Mouse (Mus musculus): ENCODE data around the gene Fuom. TPM values are rescaled to one million over a fixed set of nuclear protein-coding genes. Genes with fewer than 3 reads are reported as not detected.

The Fuom gene
- polyA plus RNA-seq, 1 experiment = 161 TPM

GRCm38 (mm10) chr7:140096055-140096454, 6.2 kb downstream of the Fuom start:
- H3K36me3 ChIP-seq (ENCODE audit: control insufficient read depth, insufficient read depth, low read length) = no peaks in the 10 kb centered on the region
- no peaks in the 10 kb centered on the region for H3K27me3 ChIP-seq (replicated peaks; ENCODE audit: control insufficient read depth, insufficient read depth, low read length)
- peaks cover 16% of the 10 kb centered on the region for H3K4me1 ChIP-seq (ENCODE audit: control insufficient read depth, insufficient read depth, low read length)
- TF ChIP-seq POLR2A (IDR thresholded peaks at IDR 0.05; ENCODE audit: low read depth, low read length) = no peak
- TF ChIP-seq CTCF (conservative IDR thresholded peaks at IDR 0.05; ENCODE audit: insufficient read depth, insufficient read length, low read depth, low read length) = no peak
- H3K27ac ChIP-seq (ENCODE audit: insufficient read depth, low read depth, low read length) = no peak overlapping the region
- no peak overlapping the region for H3K4me3 ChIP-seq (ENCODE audit: insufficient read depth, low read depth, low read length)
- DNase-seq = no peak

GRCm38 (mm10) chr7:140095556-140095955, 6.7 kb downstream of the Fuom start:
- Histone ChIP-seq H3K4me1 (ENCODE audit: control insufficient read depth, insufficient read depth, low read length) (peaks cover 16% of the 10 kb centered on the region), H3K36me3 (ENCODE audit: control insufficient read depth, insufficient read depth, low read length) (no peaks in the 10 kb centered on the region), H3K27me3 (replicated peaks; ENCODE audit: control insufficient read depth, insufficient read depth, low read length) (no peaks in the 10 kb centered on the region), H3K27ac (ENCODE audit: insufficient read depth, low read depth, low read length) (no peak overlapping the region), H3K4me3 (ENCODE audit: insufficient read depth, low read depth, low read length) (no peak overlapping the region)
- TF ChIP-seq CTCF (conservative IDR thresholded peaks at IDR 0.05; ENCODE audit: insufficient read depth, insufficient read length, low read depth, low read length) (no peak), POLR2A (IDR thresholded peaks at IDR 0.05; ENCODE audit: low read depth, low read length) (no peak)
- peak; percentile 92 for DNase-seq
- WGBS = 12% methylated on average over 1 of the region's 1 CpGs

- 29% methylated on average over 5 of the region's 5 CpGs for WGBS
- no peak overlapping the region for H3K4me3 ChIP-seq (ENCODE audit: insufficient read depth, low read depth, low read length)
- H3K27me3 ChIP-seq (replicated peaks; ENCODE audit: control insufficient read depth, insufficient read depth, low read length) = no peaks in the 10 kb centered on the region
- H3K27ac ChIP-seq (ENCODE audit: insufficient read depth, low read depth, low read length) = no peak overlapping the region
- H3K4me1 ChIP-seq (ENCODE audit: control insufficient read depth, insufficient read depth, low read length) = peaks cover 16% of the 10 kb centered on the region
- TF ChIP-seq POLR2A (IDR thresholded peaks at IDR 0.05; ENCODE audit: low read depth, low read length) (no peak), CTCF (conservative IDR thresholded peaks at IDR 0.05; ENCODE audit: insufficient read depth, insufficient read length, low read depth, low read length) (no peak)
- H3K36me3 ChIP-seq (ENCODE audit: control insufficient read depth, insufficient read depth, low read length) = no peaks in the 10 kb centered on the region
- DNase-seq = no peak
These were observed 7.3 kb downstream of the Fuom start for GRCm38 (mm10) chr7:140094954-140095353.

- Histone ChIP-seq H3K36me3 (ENCODE audit: control insufficient read depth, insufficient read depth, low read length) (no peaks in the 10 kb centered on the region), H3K4me3 (ENCODE audit: insufficient read depth, low read depth, low read length) (no peak within 1 kb of the TSS), H3K27me3 (replicated peaks; ENCODE audit: control insufficient read depth, insufficient read depth, low read length) (no peaks in the 10 kb centered on the region), H3K27ac (ENCODE audit: insufficient read depth, low read depth, low read length) (no peak within 1 kb of the TSS), H3K4me1 (ENCODE audit: control insufficient read depth, insufficient read depth, low read length) (peaks cover 16% of the 10 kb centered on the region)
- WGBS = 84% methylated on average over 5 of the region's 5 CpGs
- no peak for TF ChIP-seq POLR2A (IDR thresholded peaks at IDR 0.05; ENCODE audit: low read depth, low read length)
- TF ChIP-seq CTCF (conservative IDR thresholded peaks at IDR 0.05; ENCODE audit: insufficient read depth, insufficient read length, low read depth, low read length) = no peak
- no peak for DNase-seq
These were observed 9.2 kb downstream of the Fuom start, which contains the start of gene Prap1 for GRCm38 (mm10) chr7:140092924-140093528. Gene Prap1, plus strand, starts transcription at chr7:140093395.

- H3K27me3 ChIP-seq (replicated peaks; ENCODE audit: control insufficient read depth, insufficient read depth, low read length) = no peaks in the 10 kb centered on the region
- H3K36me3 ChIP-seq (ENCODE audit: control insufficient read depth, insufficient read depth, low read length) = no peaks in the 10 kb centered on the region
- no peak for TF ChIP-seq POLR2A (IDR thresholded peaks at IDR 0.05; ENCODE audit: low read depth, low read length)
- no peak for TF ChIP-seq CTCF (conservative IDR thresholded peaks at IDR 0.05; ENCODE audit: insufficient read depth, insufficient read length, low read depth, low read length)
- no peak overlapping the region for H3K4me3 ChIP-seq (ENCODE audit: insufficient read depth, low read depth, low read length)
- WGBS = 55% methylated on average over 10 of the region's 10 CpGs
- DNase-seq = no peak
- H3K27ac ChIP-seq (ENCODE audit: insufficient read depth, low read depth, low read length) = no peak overlapping the region
- H3K4me1 ChIP-seq (ENCODE audit: control insufficient read depth, insufficient read depth, low read length) = peaks cover 11% of the 10 kb centered on the region
These were observed 11.6 kb downstream of the Fuom start for GRCm38 (mm10) chr7:140090601-140091000.

- Histone ChIP-seq H3K27me3 (replicated peaks; ENCODE audit: control insufficient read depth, insufficient read depth, low read length) (no peaks in the 10 kb centered on the region), H3K4me3 (ENCODE audit: insufficient read depth, low read depth, low read length) (no peak within 1 kb of the TSS), H3K36me3 (ENCODE audit: control insufficient read depth, insufficient read depth, low read length) (no peaks in the 10 kb centered on the region), H3K27ac (ENCODE audit: insufficient read depth, low read depth, low read length) (no peak within 1 kb of the TSS), H3K4me1 (ENCODE audit: control insufficient read depth, insufficient read depth, low read length) (no peaks in the 10 kb centered on the region)
- TF ChIP-seq CTCF (conservative IDR thresholded peaks at IDR 0.05; ENCODE audit: insufficient read depth, insufficient read length, low read depth, low read length) = 0 out of 2 replicates have a peak, but pooled peaks have one; percentile 13
- no peak for TF ChIP-seq POLR2A (IDR thresholded peaks at IDR 0.05; ENCODE audit: low read depth, low read length)
- 5% methylated on average over 18 of the region's 18 CpGs for WGBS
- no peak for DNase-seq
These were observed 20.0 kb downstream of the Fuom start, which contains the start of gene Caly for GRCm38 (mm10) chr7:140082242-140082678. Gene Caly, minus strand, starts transcription at chr7:140082548.

- WGBS = 16% methylated on average over 20 of the region's 20 CpGs
These were observed 20.6 kb downstream of the Fuom start for GRCm38 (mm10) chr7:140081408-140082241.

More at GRCm38 (mm10) chr7:140081408-140082241, 20.6 kb downstream of the Fuom start:
- Histone ChIP-seq H3K4me3 (ENCODE audit: insufficient read depth, low read depth, low read length) (no peak overlapping the region), H3K4me1 (ENCODE audit: control insufficient read depth, insufficient read depth, low read length) (no peaks in the 10 kb centered on the region), H3K36me3 (ENCODE audit: control insufficient read depth, insufficient read depth, low read length) (no peaks in the 10 kb centered on the region), H3K27ac (ENCODE audit: insufficient read depth, low read depth, low read length) (no peak overlapping the region), H3K27me3 (replicated peaks; ENCODE audit: control insufficient read depth, insufficient read depth, low read length) (no peaks in the 10 kb centered on the region)
- no peak for DNase-seq
- TF ChIP-seq POLR2A (IDR thresholded peaks at IDR 0.05; ENCODE audit: low read depth, low read length) (no peak), CTCF (conservative IDR thresholded peaks at IDR 0.05; ENCODE audit: insufficient read depth, insufficient read length, low read depth, low read length) (no peak)
